Mouse (Mus musculus) small intestine, adult 2 months (tissue): Measurements from ENCODE around the gene Ppa1. TPM values are rescaled to one million over a fixed set of nuclear protein-coding genes. Genes with fewer than 3 reads are reported as not detected.
A peak's percentile ranks its signal among the peaks of the same experiment; 100 is the strongest.

Experiments
- H3K27ac ChIP-seq: fragments of 200-500 bp; 2 replicates; pipeline ENCODE4 v1.5.1; 2012; ENCODE audit warnings: low read depth, low read length, control low read depth, inconsistent platforms; ENCODE audit not compliant: insufficient read depth
- H3K27me3 ChIP-seq: fragments of 200-500 bp; 2 replicates; pipeline ENCODE4 v1.6.1; 2012; ENCODE audit warnings: mild to moderate bottlenecking, moderate library complexity, low read length, inconsistent platforms; ENCODE audit not compliant: control insufficient read depth, insufficient read depth
- H3K36me3 ChIP-seq: fragments of 200-500 bp; 2 replicates; pipeline ENCODE4 v1.6.1; 2012; ENCODE audit warnings: mild to moderate bottlenecking, low read length, control low read depth, inconsistent platforms; ENCODE audit not compliant: control insufficient read depth, insufficient read depth
- H3K4me1 ChIP-seq: fragments of 200-500 bp; 2 replicates; pipeline ENCODE4 v1.6.1; 2012; ENCODE audit warnings: low read length, inconsistent platforms, mixed read lengths; ENCODE audit not compliant: control insufficient read depth, insufficient read depth, insufficient read length
- H3K4me3 ChIP-seq: fragments of 200-500 bp; 2 replicates; pipeline ENCODE4 v1.5.1; 2012; ENCODE audit warnings: low read depth, mild to moderate bottlenecking, control low read depth, inconsistent platforms, low read length, moderate library complexity
- CTCF ChIP-seq: fragments of 200-500 bp; IDR thresholded peaks from 2 replicates; pipeline ENCODE4 v1.5.1; 2012; ENCODE audit warnings: low read depth, mild to moderate bottlenecking, control low read depth, inconsistent platforms, low read length, moderate library complexity, mixed read lengths; ENCODE audit not compliant: insufficient replicate concordance, insufficient read length; ENCODE audit errors: extremely low read depth
- POLR2A ChIP-seq: fragments of 200-500 bp; IDR thresholded peaks from 2 replicates; pipeline ENCODE4 v1.6.1; 2012; ENCODE audit warnings: low read depth, mild to moderate bottlenecking, control low read depth, inconsistent platforms, low read length, moderate library complexity
- WGBS: fragments of 180-500 bp; shearing (Covaris S2); methylation state at CpG from one replicate; pipeline ENCODE4 v1.1.7; 2018; 5-methylcytosine and 5-hydroxymethylcytosine counted together
- polyA plus RNA-seq: library from polyadenylated mRNA; depleted of rRNA; stranded (reverse); fragments of >200 nt; gene quantifications from 2 replicates; pipeline ENCODE4 v1.2.3, GENCODE M21; 2012

The Ppa1 gene
- polyA plus RNA-seq, 1 experiment: 55.3 TPM

GRCm38 (mm10) chr10:61646557-61646956, 1.8 kb upstream of the Ppa1 start:
- WGBS: 23% methylated on average over 7 of the region's 7 CpGs
- Histone ChIP-seq H3K4me3 (no peak overlapping the region), H3K4me1 (peaks cover 8% of the 10 kb centered on the region; the same call in 1 of the 2 replicates), H3K27me3 (no peaks in the 10 kb centered on the region), H3K27ac (peak overlapping the region; percentile 96), H3K36me3 (peaks cover 4% of the 10 kb centered on the region; the same call in 1 of the 2 replicates)
- TF ChIP-seq POLR2A: peak; percentile 62; the same call in 1 of the 2 replicates
- TF ChIP-seq CTCF: no peak

DNA sequence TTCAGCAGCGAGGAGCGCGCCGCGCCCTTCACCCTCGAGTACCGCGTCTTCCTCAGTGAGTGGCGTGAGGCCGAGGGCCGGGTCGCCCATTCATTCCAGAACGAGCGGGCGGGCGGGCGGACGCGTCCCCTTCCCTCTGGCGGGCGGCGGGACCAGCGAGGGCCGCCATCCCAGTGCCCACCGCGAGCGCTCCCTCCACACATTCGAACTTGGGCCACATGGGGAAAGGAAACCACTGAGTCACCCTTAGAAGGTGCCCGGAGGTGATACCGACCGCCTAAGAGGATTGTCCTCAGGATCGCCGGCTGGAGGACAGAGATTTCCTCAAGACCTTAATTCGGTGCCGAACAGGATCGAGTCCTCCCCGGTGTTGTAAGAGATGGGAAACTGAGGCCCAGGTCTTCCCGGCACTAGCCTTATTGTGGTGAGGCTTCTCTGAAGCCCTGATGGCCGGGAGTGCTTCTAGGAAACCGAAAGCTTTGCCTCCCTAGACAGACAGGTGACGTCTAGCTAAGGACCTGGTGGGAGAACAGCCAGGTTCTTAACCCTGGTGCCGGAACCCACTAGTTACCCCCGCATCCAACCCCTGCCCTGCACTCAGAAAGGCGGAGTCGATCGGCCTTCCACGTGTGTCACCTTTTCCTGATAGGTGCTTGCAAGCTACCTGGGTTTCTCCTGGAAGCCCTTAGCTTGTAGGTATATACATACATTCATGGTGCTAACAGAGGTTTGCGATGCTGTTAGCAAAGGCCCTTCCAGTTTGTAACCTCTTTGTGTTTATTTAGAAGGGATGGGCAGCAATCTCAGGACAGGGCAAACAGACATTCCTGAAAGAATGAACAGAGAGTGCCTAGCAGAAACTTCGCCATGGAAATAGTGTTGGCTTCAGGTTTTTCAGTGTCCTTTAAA, 639 bp downstream of the Ppa1 start:
- TF ChIP-seq CTCF: no peak
- TF ChIP-seq POLR2A: no peak
- Histone ChIP-seq H3K4me3 (peak overlapping the region; percentile 85), H3K36me3 (peaks cover 11% of the 10 kb centered on the region), H3K27me3 (no peaks in the 10 kb centered on the region), H3K27ac (peak overlapping the region; percentile 82), H3K4me1 (peaks cover 8% of the 10 kb centered on the region; the same call in 1 of the 2 replicates)
- under 1% methylated on average over 48 of the region's 49 CpGs for WGBS

DNA sequence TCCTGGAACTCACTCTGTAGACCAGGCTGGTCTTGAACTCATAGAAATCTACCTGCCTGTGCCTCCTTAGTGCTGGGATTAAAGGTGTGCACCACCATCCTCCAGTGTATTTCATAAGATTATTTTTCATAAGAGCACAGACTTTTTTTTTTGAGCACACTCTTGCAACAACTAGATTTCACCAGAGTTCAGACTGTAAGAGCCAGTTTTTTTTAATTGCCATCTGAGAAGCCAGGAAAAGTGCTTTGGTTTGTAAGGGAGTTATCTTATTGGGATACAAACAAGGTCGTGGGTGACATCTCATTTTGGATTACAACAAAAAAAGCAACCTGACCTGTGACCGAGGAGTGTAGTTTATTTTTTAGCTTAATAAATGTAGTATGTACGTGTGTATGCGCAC, 5.8 kb downstream of the Ppa1 start:
- 78% methylated on average over 4 of the region's 4 CpGs for WGBS
- Histone ChIP-seq H3K27ac (peak overlapping the region; percentile 4; the same call in 1 of the 2 replicates), H3K27me3 (no peaks in the 10 kb centered on the region), H3K4me1 (peaks cover 19% of the 10 kb centered on the region; the same call in 1 of the 2 replicates), H3K4me3 (no peak overlapping the region), H3K36me3 (peaks cover 13% of the 10 kb centered on the region)
- TF ChIP-seq CTCF (no peak), POLR2A (no peak)

DNA sequence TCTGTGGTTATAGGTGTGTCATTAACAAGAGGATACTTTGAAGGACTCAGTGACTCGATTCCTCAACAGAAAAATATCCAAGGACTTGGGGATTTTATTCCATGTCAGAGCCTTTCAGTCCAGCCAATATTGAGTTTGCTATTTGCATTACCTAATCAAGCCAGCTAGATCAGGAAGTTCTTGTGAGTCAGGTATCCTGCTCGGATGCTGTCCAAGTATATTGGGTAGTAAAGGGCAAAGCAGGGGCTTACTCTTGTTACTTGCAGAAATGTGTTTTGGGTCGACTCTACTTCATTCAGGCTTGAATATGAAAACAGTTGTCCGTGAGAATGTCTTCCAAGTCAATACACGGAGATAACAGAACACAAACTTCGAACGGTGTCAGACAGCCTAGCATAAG, 6.3 kb downstream of the Ppa1 start:
- TF ChIP-seq CTCF (no peak), POLR2A (no peak)
- peaks cover 19% of the 10 kb centered on the region; the same call in 1 of the 2 replicates for H3K4me1 ChIP-seq
- no peaks in the 10 kb centered on the region for H3K27me3 ChIP-seq
- no peak overlapping the region for H3K4me3 ChIP-seq
- peaks cover 18% of the 10 kb centered on the region for H3K36me3 ChIP-seq
- peak overlapping the region; percentile 51; the same call in 1 of the 2 replicates for H3K27ac ChIP-seq
- 27% methylated on average over 7 of the region's 7 CpGs for WGBS

DNA sequence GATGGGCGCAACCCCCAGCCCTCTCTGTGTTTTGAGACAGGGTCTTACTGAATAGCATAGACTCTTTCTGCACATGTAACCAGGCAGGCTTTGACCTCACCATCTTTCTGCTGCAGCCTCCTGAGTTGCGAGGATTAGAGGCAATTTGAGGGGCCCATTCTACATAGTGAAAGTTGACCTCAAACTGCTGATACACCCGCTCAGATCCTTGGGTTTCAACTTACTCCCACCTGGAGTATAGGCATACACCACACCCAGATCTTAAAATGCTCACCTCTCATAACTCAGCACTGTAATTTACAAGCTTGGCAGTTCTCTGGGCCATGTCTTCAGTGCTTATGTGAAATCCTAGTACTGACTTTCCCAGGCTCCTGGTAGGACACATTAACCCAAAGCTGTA, 6.8 kb downstream of the Ppa1 start:
- no peaks in the 10 kb centered on the region for H3K27me3 ChIP-seq
- no peak overlapping the region for H3K4me3 ChIP-seq
- peak overlapping the region; percentile 51; the same call in 1 of the 2 replicates for H3K27ac ChIP-seq
- whole genome bisulfite sequencing: 58% methylated on average over 3 of the region's 3 CpGs
- TF ChIP-seq POLR2A (no peak), CTCF (no peak)
- H3K36me3 ChIP-seq: peaks cover 22% of the 10 kb centered on the region
- peaks cover 19% of the 10 kb centered on the region; the same call in 1 of the 2 replicates for H3K4me1 ChIP-seq

- peaks cover 31% of the 10 kb centered on the region for H3K36me3 ChIP-seq
- TF ChIP-seq CTCF (no peak), POLR2A (no peak)
- H3K4me1 ChIP-seq: peaks cover 17% of the 10 kb centered on the region; the same call in 1 of the 2 replicates
- H3K27me3 ChIP-seq: no peaks in the 10 kb centered on the region
- H3K27ac ChIP-seq: peak overlapping the region; percentile 92
- WGBS: 45% methylated on average over 18 of the region's 18 CpGs
- H3K4me3 ChIP-seq: peak overlapping the region; percentile 36
Measured at GRCm38 (mm10) chr10:61656928-61657882, 8.9 kb downstream of the Ppa1 start.

GRCm38 (mm10) chr10:61657985-61658384, 9.6 kb downstream of the Ppa1 start:
- TF ChIP-seq POLR2A (no peak), CTCF (no peak)
- H3K27me3 ChIP-seq: no peaks in the 10 kb centered on the region
- peak overlapping the region; percentile 35; the same call in 1 of the 2 replicates for H3K27ac ChIP-seq
- peaks cover 17% of the 10 kb centered on the region; the same call in 1 of the 2 replicates for H3K4me1 ChIP-seq
- H3K36me3 ChIP-seq: peaks cover 32% of the 10 kb centered on the region
- peak overlapping the region; percentile 17; the same call in 1 of the 2 replicates for H3K4me3 ChIP-seq
- WGBS: 17% methylated on average over 4 of the region's 4 CpGs
